Mouse (Mus musculus) lung, postnatal 0 days (tissue): Measurements from ENCODE around the gene Impdh2.

Experiments
- CTCF ChIP-seq: IDR thresholded peaks from 2 replicates; pipeline ENCODE4 v1.5.1; 2016; ENCODE audit warnings: antibody characterized with exemption, mild to moderate bottlenecking
- EP300 ChIP-seq: IDR thresholded peaks from 2 replicates; pipeline ENCODE4 v1.6.1; 2016; ENCODE audit warnings: antibody characterized with exemption, mild to moderate bottlenecking, control low read depth

GRCm38 (mm10) chr9:108575321-108576297, 15.5 kb downstream of the Impdh2 start:
- TF ChIP-seq EP300 = no peak
- no peak for TF ChIP-seq CTCF
